Mouse (Mus musculus) myocyte (in vitro differentiated cells): ENCODE results near the gene Dlg2. TPM values are rescaled to one million over a fixed set of nuclear protein-coding genes. Genes with fewer than 3 reads are reported as not detected.

Source experiments
- H3K27me3 ChIP-seq: one replicate; pipeline ENCODE4 v1.6.1; 2011; ENCODE audit not compliant: control insufficient read depth, insufficient read depth, insufficient read length
- H3K36me3 ChIP-seq: one replicate; pipeline ENCODE4 v1.6.1; 2011; ENCODE audit not compliant: control insufficient read depth, insufficient read depth
- H3K4me2 ChIP-seq: one replicate; pipeline ENCODE4 v1.6.1; 2011; ENCODE audit warnings: low read depth, control low read depth
- H3K4me3 ChIP-seq: one replicate; pipeline ENCODE4 v1.5.1; 2011; ENCODE audit warnings: mild to moderate bottlenecking, control low read depth, moderate library complexity
- H3K79me2 ChIP-seq: one replicate; pipeline ENCODE4 v1.6.1; 2011; ENCODE audit not compliant: control insufficient read depth, insufficient read depth
- H3ac ChIP-seq: one replicate; pipeline ENCODE4 v1.6.1; 2011; ENCODE audit not compliant: control insufficient read depth, insufficient read length
- CEBPB ChIP-seq: IDR thresholded peaks from 2 replicates; pipeline ENCODE4 v1.6.1; 2011; ENCODE audit warnings: mild to moderate bottlenecking, moderate library complexity; ENCODE audit not compliant: poor library complexity, insufficient read depth, severe bottlenecking
- E2F4 ChIP-seq: IDR thresholded peaks from one replicate; pipeline ENCODE4 v1.6.1; 2011; ENCODE audit warnings: mild to moderate bottlenecking, control low read depth, moderate library complexity; ENCODE audit not compliant: insufficient read depth
- MAX ChIP-seq: IDR thresholded peaks from one replicate; pipeline ENCODE4 v1.6.1; 2011; ENCODE audit warnings: low read depth, mild to moderate bottlenecking, control low read depth
- MYOD1 ChIP-seq, 3 experiments: IDR thresholded peaks; one replicate each; pipeline ENCODE4 v1.6.1; 2011; ENCODE audit warnings: control low read depth in 2 of 3, low read depth in 2 of 3, mild to moderate bottlenecking in 2 of 3, moderate library complexity in 1 of 3; ENCODE audit not compliant: insufficient read length in 2 of 3, control insufficient read depth in 1 of 3
- MYOG ChIP-seq, 3 experiments: IDR thresholded peaks; one replicate each; pipeline ENCODE4 v1.6.1; 2011; ENCODE audit warnings: control low read depth in 2 of 3, low read depth in 2 of 3, mild to moderate bottlenecking in 2 of 3; ENCODE audit not compliant: insufficient read length in 2 of 3, control insufficient read depth in 1 of 3, insufficient read depth in 1 of 3
- POLR2A ChIP-seq: IDR thresholded peaks from one replicate; pipeline ENCODE4 v1.6.1; 2011; ENCODE audit warnings: low read depth, mild to moderate bottlenecking, control low read depth, moderate library complexity; ENCODE audit not compliant: insufficient read length
- POLR2AphosphoS2 ChIP-seq: IDR thresholded peaks from one replicate; pipeline ENCODE4 v1.6.1; 2011; ENCODE audit warnings: low read depth, control low read depth; ENCODE audit not compliant: insufficient read length
- REST ChIP-seq: IDR thresholded peaks from one replicate; pipeline ENCODE4 v1.6.1; 2011; ENCODE audit warnings: mild to moderate bottlenecking, control low read depth, moderate library complexity; ENCODE audit not compliant: insufficient read depth, insufficient read length
- SRF ChIP-seq: IDR thresholded peaks from one replicate; pipeline ENCODE4 v1.6.1; 2011; ENCODE audit warnings: low read depth; ENCODE audit not compliant: control insufficient read depth, insufficient read length
- TCF12 ChIP-seq: IDR thresholded peaks from one replicate; pipeline ENCODE4 v1.6.1; 2011; ENCODE audit warnings: mild to moderate bottlenecking, control low read depth; ENCODE audit not compliant: poor library complexity, insufficient read depth, severe bottlenecking
- TCF3 ChIP-seq: IDR thresholded peaks from one replicate; pipeline ENCODE4 v1.6.1; 2011; ENCODE audit warnings: low read depth, control low read depth; ENCODE audit not compliant: insufficient read length
- USF1 ChIP-seq: IDR thresholded peaks from one replicate; pipeline ENCODE4 v1.6.1; 2011; ENCODE audit warnings: low read depth, mild to moderate bottlenecking, control low read depth, moderate library complexity
- polyA plus RNA-seq: library from polyadenylated mRNA; unstranded; fragments of >200 nt; fragmentation: generic; extraction: Trizol; gene quantifications from one replicate; pipeline ENCODE4 v1.2.1, GENCODE M21; 2012; ENCODE audit warnings: missing spikeins

The Dlg2 gene
- polyA plus RNA-seq, 1 experiment, result 0.65 TPM

GRCm38 (mm10) chr7:91740748-91741147 lies 1264.3 kb downstream of the Dlg2 start:
- TF ChIP-seq CEBPB (no peak), MYOG (IDR thresholded peaks at IDR 0.05; ENCODE audit: control insufficient read depth in 1 of 3, insufficient read depth in 1 of 3, insufficient read length in 2 of 3, low read depth in 2 of 3) (no peak), MAX (no peak), TCF3 (no peak), MYOD1 (IDR thresholded peaks at IDR 0.05; ENCODE audit: control insufficient read depth in 1 of 3, insufficient read length in 2 of 3, low read depth in 2 of 3) (no peak), POLR2A (no peak), REST (no peak)
- H3K4me2 ChIP-seq, result no peak overlapping the region
- no peaks in the 10 kb centered on the region for H3K36me3 ChIP-seq
- H3K79me2 ChIP-seq, result no peaks in the 10 kb centered on the region
- H3ac ChIP-seq, result no peak overlapping the region
- H3K27me3 ChIP-seq, result no peaks in the 10 kb centered on the region
- H3K4me3 ChIP-seq, result no peak overlapping the region

GRCm38 (mm10) chr7:91753151-91753861 lies 1276.8 kb downstream of the Dlg2 start:
- no peaks in the 10 kb centered on the region for H3K79me2 ChIP-seq
- TF ChIP-seq SRF (no peak), POLR2AphosphoS2 (no peak), TCF12 (no peak), CEBPB (no peak), MAX (no peak), REST (no peak), MYOD1 (IDR thresholded peaks at IDR 0.05; ENCODE audit: control insufficient read depth in 1 of 3, insufficient read length in 2 of 3, low read depth in 2 of 3) (no peak), MYOG (IDR thresholded peaks at IDR 0.05; ENCODE audit: control insufficient read depth in 1 of 3, insufficient read depth in 1 of 3, insufficient read length in 2 of 3, low read depth in 2 of 3) (no peak), POLR2A (no peak), E2F4 (no peak), TCF3 (no peak), USF1 (no peak)
- H3K4me3 ChIP-seq, result no peak overlapping the region
- H3K27me3 ChIP-seq, result no peaks in the 10 kb centered on the region
- no peak overlapping the region for H3ac ChIP-seq
- H3K4me2 ChIP-seq, result no peak overlapping the region
- H3K36me3 ChIP-seq, result no peaks in the 10 kb centered on the region

- Histone ChIP-seq H3K36me3 (no peaks in the 10 kb centered on the region), H3K27me3 (no peaks in the 10 kb centered on the region), H3ac (no peak overlapping the region), H3K79me2 (no peaks in the 10 kb centered on the region), H3K4me3 (no peak overlapping the region), H3K4me2 (no peak overlapping the region)
- no peak for TF ChIP-seq POLR2AphosphoS2
- TF ChIP-seq CEBPB, result no peak
- TF ChIP-seq POLR2A, result no peak
- no peak for TF ChIP-seq E2F4
- TF ChIP-seq MAX, result no peak
- no peak for TF ChIP-seq TCF12
- TF ChIP-seq REST, result no peak
- TF ChIP-seq SRF, result no peak
- no peak for TF ChIP-seq MYOG (IDR thresholded peaks at IDR 0.05; ENCODE audit: control insufficient read depth in 1 of 3, insufficient read depth in 1 of 3, insufficient read length in 2 of 3, low read depth in 2 of 3)
- TF ChIP-seq USF1, result no peak
- TF ChIP-seq MYOD1 (IDR thresholded peaks at IDR 0.05; ENCODE audit: control insufficient read depth in 1 of 3, insufficient read length in 2 of 3, low read depth in 2 of 3), result no peak
- TF ChIP-seq TCF3, result no peak
These were observed 1291.2 kb downstream of the Dlg2 start for GRCm38 (mm10) chr7:91767648-91768047.

- Histone ChIP-seq H3K27me3 (no peaks in the 10 kb centered on the region), H3ac (no peak overlapping the region), H3K4me2 (no peak overlapping the region), H3K36me3 (no peaks in the 10 kb centered on the region), H3K4me3 (no peak overlapping the region), H3K79me2 (no peaks in the 10 kb centered on the region)
- TF ChIP-seq SRF, result no peak
- TF ChIP-seq POLR2A, result no peak
These were observed 1302.2 kb downstream of the Dlg2 start for GRCm38 (mm10) chr7:91778673-91779072.

GRCm38 (mm10) chr7:91784617-91785016 lies 1308.1 kb downstream of the Dlg2 start:
- no peak overlapping the region for H3K4me2 ChIP-seq
- no peaks in the 10 kb centered on the region for H3K36me3 ChIP-seq
- H3K4me3 ChIP-seq, result no peak overlapping the region
- no peaks in the 10 kb centered on the region for H3K27me3 ChIP-seq
- no peaks in the 10 kb centered on the region for H3K79me2 ChIP-seq
- no peak overlapping the region for H3ac ChIP-seq
- TF ChIP-seq E2F4 (no peak), CEBPB (no peak), POLR2AphosphoS2 (no peak)
